Mouse (Mus musculus): Measurements from ENCODE around the gene Dnajb5. TPM values are rescaled to one million over a fixed set of nuclear protein-coding genes. Genes with fewer than 3 reads are reported as not detected.

The Dnajb5 gene
- polyA plus RNA-seq, 1 experiment: 0.77 TPM

GRCm38 (mm10) chr4:42949051-42949675, 451 bp upstream of the Dnajb5 start:
- H3K9me3 ChIP-seq: no peaks in the 10 kb centered on the region
- no peak for TF ChIP-seq GATA1 (IDR thresholded peaks at IDR 0.05; ENCODE audit: borderline replicate concordance, low read length)
- TF ChIP-seq FLI1 (IDR thresholded peaks at IDR 0.05; ENCODE audit: low read length): no peak
- H3K27me3 ChIP-seq (replicated peaks): peaks cover 82% of the 10 kb centered on the region
- peaks cover 36% of the 10 kb centered on the region for H3K4me1 ChIP-seq
- H3K4me3 ChIP-seq (replicated peaks): peak overlapping the region; percentile 90
- no peaks in the 10 kb centered on the region for H3K36me3 ChIP-seq (replicated peaks; ENCODE audit: low read length)

GRCm38 (mm10) chr4:42950065-42950558, 498 bp downstream of the Dnajb5 start:
- Histone ChIP-seq H3K9me3 (no peaks in the 10 kb centered on the region), H3K27me3 (replicated peaks) (peaks cover 74% of the 10 kb centered on the region), H3K36me3 (replicated peaks; ENCODE audit: low read length) (no peaks in the 10 kb centered on the region), H3K4me3 (replicated peaks) (peak overlapping the region; percentile 90), H3K4me1 (peaks cover 42% of the 10 kb centered on the region)
- no peak for TF ChIP-seq FLI1 (IDR thresholded peaks at IDR 0.05; ENCODE audit: low read length)
- TF ChIP-seq GATA1 (IDR thresholded peaks at IDR 0.05; ENCODE audit: borderline replicate concordance, low read length): no peak

GRCm38 (mm10) chr4:42951206-42952195, 1.9 kb downstream of the Dnajb5 start:
- Histone ChIP-seq H3K9me3 (no peaks in the 10 kb centered on the region), H3K36me3 (replicated peaks; ENCODE audit: low read length) (no peaks in the 10 kb centered on the region), H3K27me3 (replicated peaks) (peaks cover 74% of the 10 kb centered on the region), H3K4me1 (peaks cover 42% of the 10 kb centered on the region), H3K4me3 (replicated peaks) (no peak overlapping the region)
- no peak for TF ChIP-seq GATA1 (IDR thresholded peaks at IDR 0.05; ENCODE audit: borderline replicate concordance, low read length)
- TF ChIP-seq FLI1 (IDR thresholded peaks at IDR 0.05; ENCODE audit: low read length): no peak

- Histone ChIP-seq H3K9me3 (no peaks in the 10 kb centered on the region), H3K36me3 (replicated peaks; ENCODE audit: low read length) (no peaks in the 10 kb centered on the region), H3K4me1 (peaks cover 38% of the 10 kb centered on the region), H3K4me3 (replicated peaks) (no peak overlapping the region), H3K27me3 (replicated peaks) (peaks cover 73% of the 10 kb centered on the region)
- TF ChIP-seq GATA1 (IDR thresholded peaks at IDR 0.05; ENCODE audit: borderline replicate concordance, low read length) (no peak), FLI1 (IDR thresholded peaks at IDR 0.05; ENCODE audit: low read length) (no peak)
These were observed 2.9 kb downstream of the Dnajb5 start for GRCm38 (mm10) chr4:42952563-42952962.

- Histone ChIP-seq H3K9me3 (no peaks in the 10 kb centered on the region), H3K27me3 (replicated peaks) (peaks cover 70% of the 10 kb centered on the region), H3K4me3 (replicated peaks) (no peak overlapping the region), H3K36me3 (replicated peaks; ENCODE audit: low read length) (no peaks in the 10 kb centered on the region), H3K4me1 (peaks cover 38% of the 10 kb centered on the region)
- TF ChIP-seq GATA1 (IDR thresholded peaks at IDR 0.05; ENCODE audit: borderline replicate concordance, low read length): no peak
- no peak for TF ChIP-seq FLI1 (IDR thresholded peaks at IDR 0.05; ENCODE audit: low read length)
These were observed 4.0 kb downstream of the Dnajb5 start for GRCm38 (mm10) chr4:42953435-42954094.

- H3K9me3 ChIP-seq: no peaks in the 10 kb centered on the region
- no peaks in the 10 kb centered on the region for H3K36me3 ChIP-seq (replicated peaks; ENCODE audit: low read length)
- peaks cover 69% of the 10 kb centered on the region for H3K27me3 ChIP-seq (replicated peaks)
- H3K4me1 ChIP-seq: peaks cover 35% of the 10 kb centered on the region
- no peak for TF ChIP-seq FLI1 (IDR thresholded peaks at IDR 0.05; ENCODE audit: low read length)
- no peak for TF ChIP-seq GATA1 (IDR thresholded peaks at IDR 0.05; ENCODE audit: borderline replicate concordance, low read length)
- no peak overlapping the region for H3K4me3 ChIP-seq (replicated peaks)
These were observed 4.7 kb downstream of the Dnajb5 start for GRCm38 (mm10) chr4:42954297-42954696.

- TF ChIP-seq GATA1 (IDR thresholded peaks at IDR 0.05; ENCODE audit: borderline replicate concordance, low read length): no peak
- no peak for TF ChIP-seq FLI1 (IDR thresholded peaks at IDR 0.05; ENCODE audit: low read length)
- Histone ChIP-seq H3K4me3 (replicated peaks) (no peak overlapping the region), H3K4me1 (peaks cover 29% of the 10 kb centered on the region), H3K9me3 (no peaks in the 10 kb centered on the region), H3K36me3 (replicated peaks; ENCODE audit: low read length) (no peaks in the 10 kb centered on the region), H3K27me3 (replicated peaks) (peaks cover 65% of the 10 kb centered on the region)
These were observed 5.6 kb downstream of the Dnajb5 start for GRCm38 (mm10) chr4:42955200-42955599.

- no peaks in the 10 kb centered on the region for H3K36me3 ChIP-seq (replicated peaks; ENCODE audit: low read length)
- no peak for TF ChIP-seq FLI1 (IDR thresholded peaks at IDR 0.05; ENCODE audit: low read length)
- TF ChIP-seq GATA1 (IDR thresholded peaks at IDR 0.05; ENCODE audit: borderline replicate concordance, low read length): no peak
- peaks cover 53% of the 10 kb centered on the region for H3K27me3 ChIP-seq (replicated peaks)
- no peaks in the 10 kb centered on the region for H3K9me3 ChIP-seq
- peaks cover 15% of the 10 kb centered on the region for H3K4me1 ChIP-seq
- no peak overlapping the region for H3K4me3 ChIP-seq (replicated peaks)
These were observed 7.0 kb downstream of the Dnajb5 start for GRCm38 (mm10) chr4:42956581-42956980.

GRCm38 (mm10) chr4:42957306-42957705, 7.7 kb downstream of the Dnajb5 start:
- Histone ChIP-seq H3K36me3 (replicated peaks; ENCODE audit: low read length) (no peaks in the 10 kb centered on the region), H3K4me1 (peaks cover 15% of the 10 kb centered on the region), H3K4me3 (replicated peaks) (no peak overlapping the region), H3K27me3 (replicated peaks) (peaks cover 46% of the 10 kb centered on the region), H3K9me3 (no peaks in the 10 kb centered on the region)
- TF ChIP-seq FLI1 (IDR thresholded peaks at IDR 0.05; ENCODE audit: low read length): no peak
- no peak for TF ChIP-seq GATA1 (IDR thresholded peaks at IDR 0.05; ENCODE audit: borderline replicate concordance, low read length)

Measured in megakaryocyte, embryonic 14.5 days (primary cell).